Mouse (Mus musculus) olfactory bulb, adult 2 months (tissue): Measurements from ENCODE around the gene Oxld1.
A peak's percentile ranks its signal among the peaks of the same experiment; 100 is the strongest.

Source experiments
- CTCF ChIP-seq: fragments of 200-500 bp; IDR thresholded peaks from 2 replicates; pipeline ENCODE4 v1.5.1; 2012; ENCODE audit warnings: low read depth, mild to moderate bottlenecking, low read length, moderate library complexity; ENCODE audit not compliant: insufficient read depth
- POLR2A ChIP-seq: fragments of 200-500 bp; IDR thresholded peaks from 2 replicates; pipeline ENCODE4 v1.6.1; 2012; ENCODE audit warnings: mild to moderate bottlenecking, low read depth, low read length, moderate library complexity; ENCODE audit not compliant: insufficient read depth

DNA sequence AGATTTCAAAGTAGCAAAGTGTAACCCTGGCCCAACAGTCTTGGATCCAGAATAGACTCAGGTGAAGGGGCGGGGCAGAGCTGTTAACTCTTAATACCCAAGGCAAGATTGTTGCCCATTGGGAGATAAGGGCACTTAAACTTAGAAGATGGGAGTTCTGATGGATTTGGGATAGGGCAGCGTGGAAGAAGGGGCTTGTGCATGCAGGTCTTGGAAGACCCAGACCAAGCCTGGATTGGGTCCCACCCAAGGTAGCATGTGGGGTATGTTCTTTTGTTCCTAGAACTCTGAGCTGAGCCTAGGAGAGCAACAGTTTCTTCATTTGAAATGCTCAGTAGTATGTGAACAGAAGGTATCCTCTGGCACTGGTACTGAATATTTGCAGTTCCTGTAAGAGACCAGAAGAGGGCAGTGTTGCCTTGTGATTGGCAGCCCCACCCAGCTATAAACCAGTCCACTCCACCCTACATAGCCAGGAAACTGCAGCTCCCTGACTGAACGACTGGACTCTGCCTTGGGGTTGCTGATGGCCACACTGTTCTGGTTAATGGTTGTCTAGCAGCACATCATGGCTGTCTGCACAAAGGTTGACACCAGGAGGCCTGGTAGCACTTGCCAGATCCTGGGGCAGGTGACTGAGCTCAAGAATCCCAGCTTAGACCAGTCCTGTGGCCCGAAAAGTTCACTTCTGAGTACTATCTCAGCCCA is 31.3 kb upstream of the Oxld1 start:
- TF ChIP-seq CTCF (peak; percentile 33; the same call in 1 of the 2 replicates), POLR2A (no peak)
